Mouse (Mus musculus): ENCODE measurements around the gene Camk2n1. TPM values are rescaled to one million over a fixed set of nuclear protein-coding genes. Genes with fewer than 3 reads are reported as not detected.

Gene Camk2n1
- polyA plus RNA-seq, 2 experiments from 2014 or later, result 0.95 to 1.2 TPM

Other genes starting within 250 kb of the Camk2n1 start
- 100 to 1,000 TPM; 164 to 189 TPM for gene Hp1bp3, start 238.0 kb upstream of the Camk2n1 start, polyA plus RNA-seq (2017; shearing (Covaris generic))
- under 1 TPM in 1 of 2 experiments, not detected in 1; 0.54 TPM for gene Sh2d5, start 203.9 kb upstream of the Camk2n1 start, polyA plus RNA-seq (2017; shearing (Covaris generic))
- under 1 TPM in 1 of 2 experiments, not detected in 1; 0.12 TPM for gene Kif17, start 203.9 kb upstream of the Camk2n1 start, polyA plus RNA-seq (2017; shearing (Covaris generic))
- gene Ddost, start 149.6 kb upstream of the Camk2n1 start, polyA plus RNA-seq (2017; shearing (Covaris generic)), result 100 to 1,000 TPM in 1 of 2 experiments, 10 to 100 TPM in 1; 92.3 to 122 TPM
- gene Pink1, start 128.0 kb upstream of the Camk2n1 start, polyA plus RNA-seq (2017; shearing (Covaris generic)), result 10 to 100 TPM; 12.9 to 22.6 TPM
- not detected for gene Cda, start 86.3 kb upstream of the Camk2n1 start, polyA plus RNA-seq (2017; shearing (Covaris generic))
- gene Fam43b, start 57.8 kb upstream of the Camk2n1 start, polyA plus RNA-seq (2017; shearing (Covaris generic)), result not detected
- 10 to 100 TPM; 12.2 to 16.9 TPM for gene Mul1, start 19.6 kb upstream of the Camk2n1 start, polyA plus RNA-seq (2017; shearing (Covaris generic))
- not detected for gene Vwa5b1, start 181.6 kb downstream of the Camk2n1 start, polyA plus RNA-seq (2017; shearing (Covaris generic))